Comparison of ENCODE assay signal across 8 mouse cellular contexts in genomic region chr17:90455904-90456303, GRCm38 (mm10).
DNase-seq lines count a peak whose midpoint lies in the region; ATAC-seq and TF ChIP-seq lines count a peak whose summit lies in the region.

No protein-coding gene starts in this region.

- under 1% methylated on average over 13 of the region's 13 CpGs for WGBS in heart, embryonic 12.5 days
- WGBS in intestine, postnatal 0 days: 1% methylated on average over 13 of the region's 13 CpGs

- H3K36me3 ChIP-seq in heart, embryonic 12.5 days: no peaks in the 10 kb centered on the region
- no peaks in the 10 kb centered on the region for H3K36me3 ChIP-seq in intestine, postnatal 0 days (ENCODE audit: control insufficient read depth, insufficient read depth)
- no peaks in the 10 kb centered on the region for H3K36me3 ChIP-seq in splenic B cell, adult 2 months (ENCODE audit: control insufficient read depth, insufficient read depth, low read length, poor library complexity, severe bottlenecking)

- no peak overlapping the region for H3K27ac ChIP-seq in heart, embryonic 12.5 days (ENCODE audit: poor library complexity, severe bottlenecking)
- H3K27ac ChIP-seq in embryonic fibroblast, embryonic 13.5 days (ENCODE audit: insufficient read depth, low read length): no peak overlapping the region
- no peak overlapping the region for H3K27ac ChIP-seq in intestine, postnatal 0 days (ENCODE audit: low read depth, low read length)

- H3K4me1 ChIP-seq in heart, embryonic 12.5 days (replicated peaks): peaks cover 17% of the 10 kb centered on the region; the same call in 1 of the 2 replicates
- no peaks in the 10 kb centered on the region for H3K4me1 ChIP-seq in embryonic fibroblast, embryonic 13.5 days (ENCODE audit: control insufficient read depth, insufficient read depth, low read length)
- no peaks in the 10 kb centered on the region for H3K4me1 ChIP-seq in intestine, postnatal 0 days (replicated peaks; ENCODE audit: control insufficient read depth, insufficient read depth, low read length)

- no peak for TF ChIP-seq CTCF in embryonic fibroblast, embryonic 13.5 days (IDR thresholded peaks at IDR 0.05; ENCODE audit: borderline replicate concordance, insufficient read depth, low read length)
- TF ChIP-seq CTCF in intestine, postnatal 0 days (IDR thresholded peaks at IDR 0.05; ENCODE audit: low read depth): no peak

- H3K4me2 ChIP-seq in heart, embryonic 12.5 days: peak overlapping the region; percentile 90
- H3K4me2 ChIP-seq in intestine, postnatal 0 days (replicated peaks; ENCODE audit: low read depth): peak overlapping the region; percentile 62

- H3K27me3 ChIP-seq in heart, embryonic 12.5 days (replicated peaks): peaks cover 56% of the 10 kb centered on the region
- H3K27me3 ChIP-seq in intestine, postnatal 0 days (replicated peaks; ENCODE audit: control insufficient read depth, insufficient read depth, low read length): peaks cover 24% of the 10 kb centered on the region
- no peaks in the 10 kb centered on the region; the same call in 1 of the 2 replicates for H3K27me3 ChIP-seq in splenic B cell, adult 2 months (ENCODE audit: control insufficient read depth, insufficient read depth, low read length, poor library complexity, severe bottlenecking)

- H3K4me3 ChIP-seq in heart, embryonic 12.5 days: peak overlapping the region; percentile 49
- H3K4me3 ChIP-seq in embryonic fibroblast, embryonic 13.5 days (ENCODE audit: insufficient read depth, low read length): peak overlapping the region; percentile 45; the same call in 1 of the 2 replicates
- peak overlapping the region; percentile 36 for H3K4me3 ChIP-seq in intestine, postnatal 0 days (ENCODE audit: low read depth, low read length)

- no peak for DNase-seq in heart, adult 8-10 months (ENCODE audit: low spot score)
- DNase-seq in ZHBTc4 (ENCODE audit: low read depth, low spot score): peak; percentile 39
- DNase-seq in splenic B cell, adult 2 months (ENCODE audit: low read depth, low spot score): peak; percentile 15
- no peak for DNase-seq in thymus, postnatal 14 days

- H3K9ac ChIP-seq in heart, embryonic 12.5 days: 0 out of 2 replicates have a peak overlapping the region, but pooled peaks have one; percentile 58
- H3K9ac ChIP-seq in intestine, postnatal 0 days (ENCODE audit: low read depth, low read length): no peak overlapping the region

- no peaks in the 10 kb centered on the region for H3K9me3 ChIP-seq in heart, embryonic 12.5 days (replicated peaks)
- no peaks in the 10 kb centered on the region for H3K9me3 ChIP-seq in intestine, postnatal 0 days (ENCODE audit: control insufficient read depth)

- TF ChIP-seq POLR2A in embryonic fibroblast, embryonic 13.5 days (IDR thresholded peaks at IDR 0.05; ENCODE audit: low read depth, low read length): no peak

- ATAC-seq in heart, embryonic 12.5 days (ENCODE audit: insufficient number of reproducible peaks, low FRiP score): no peak; the same call in 1 of the 2 replicates
- no peak for ATAC-seq in intestine, postnatal 0 days
- ATAC-seq in megakaryocyte progenitor cell, adult 5-6 weeks (replicated peaks; ENCODE audit: poor library complexity): peak; percentile 39

Comparison
In these comparisons a context has a peak if more than half of its experiments do, and no peak if none do; other contexts are left out.
1. DNase-seq: peak in ZHBTc4 (single experiment) and splenic B cell, adult 2 months (single experiment); none in heart, adult 8-10 months (single experiment) and thymus, postnatal 14 days (single experiment).
2. Peak in every context shown above with its lines, with median percentiles within 50 percentile points of each other: H3K4me3 ChIP-seq.